Mouse (Mus musculus) layer of hippocampus, postnatal 36 days (tissue): Measurements from ENCODE around the gene Fbn1. TPM values are rescaled to one million over a fixed set of nuclear protein-coding genes. Genes with fewer than 3 reads are reported as not detected.

Source experiments
- DNase-seq, 2 experiments: peaks; one replicate each; pipeline ENCODE4 v3.0.0; 2022
- total RNA-seq, 2 experiments: library from RNA; stranded (reverse); gene quantifications; 2 replicates each; pipeline ENCODE4 v1.2.3; 2021

Fbn1 gene
- total RNA-seq: 10 to 100 TPM in 1 of 2 experiments, 1 to 10 TPM in 1; 7.6 to 10.4 TPM

DNA sequence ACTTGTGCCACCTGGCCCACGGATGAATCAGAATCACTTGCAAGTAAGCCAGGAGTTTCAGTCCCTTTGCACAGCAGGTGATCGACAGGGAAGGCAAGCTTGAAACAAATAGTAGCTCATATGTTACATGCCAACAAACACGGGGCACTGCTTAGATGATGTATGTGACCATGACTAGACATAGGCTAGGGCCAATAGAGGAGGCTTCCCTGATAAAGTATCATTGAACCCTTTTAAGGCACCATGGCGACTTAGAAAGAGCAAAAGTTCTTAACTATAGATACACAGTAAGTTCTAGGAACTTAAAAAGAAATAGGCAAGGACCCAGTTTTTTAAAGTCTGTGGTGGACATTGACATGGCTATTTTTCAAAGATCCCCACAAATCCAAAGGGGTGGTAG, at the start of gene Fbn1:
TSS of gene Fbn1 (minus strand) at position 101 of the 400 bp plus-strand sequence.
- no peak for DNase-seq

DNA sequence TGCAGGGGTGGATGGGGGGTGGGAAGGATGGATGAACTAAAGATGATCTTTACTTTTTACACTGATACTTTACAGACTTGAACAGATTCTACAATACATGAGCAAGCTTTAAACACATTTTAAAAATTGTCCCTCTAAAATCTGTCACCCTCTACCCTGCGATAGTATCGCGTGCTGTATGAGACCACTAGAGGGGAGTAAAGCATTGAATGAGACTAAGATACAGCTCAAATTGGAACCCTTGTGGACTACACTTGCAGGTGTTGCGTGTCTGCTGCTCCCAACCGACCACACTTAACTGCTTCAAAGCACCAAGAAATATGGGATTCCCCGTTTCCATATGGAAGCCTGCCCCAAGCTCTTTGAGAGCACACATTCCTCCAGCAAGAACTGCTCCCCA, 48.0 kb upstream of the Fbn1 start:
- DNase-seq: no peak

DNA sequence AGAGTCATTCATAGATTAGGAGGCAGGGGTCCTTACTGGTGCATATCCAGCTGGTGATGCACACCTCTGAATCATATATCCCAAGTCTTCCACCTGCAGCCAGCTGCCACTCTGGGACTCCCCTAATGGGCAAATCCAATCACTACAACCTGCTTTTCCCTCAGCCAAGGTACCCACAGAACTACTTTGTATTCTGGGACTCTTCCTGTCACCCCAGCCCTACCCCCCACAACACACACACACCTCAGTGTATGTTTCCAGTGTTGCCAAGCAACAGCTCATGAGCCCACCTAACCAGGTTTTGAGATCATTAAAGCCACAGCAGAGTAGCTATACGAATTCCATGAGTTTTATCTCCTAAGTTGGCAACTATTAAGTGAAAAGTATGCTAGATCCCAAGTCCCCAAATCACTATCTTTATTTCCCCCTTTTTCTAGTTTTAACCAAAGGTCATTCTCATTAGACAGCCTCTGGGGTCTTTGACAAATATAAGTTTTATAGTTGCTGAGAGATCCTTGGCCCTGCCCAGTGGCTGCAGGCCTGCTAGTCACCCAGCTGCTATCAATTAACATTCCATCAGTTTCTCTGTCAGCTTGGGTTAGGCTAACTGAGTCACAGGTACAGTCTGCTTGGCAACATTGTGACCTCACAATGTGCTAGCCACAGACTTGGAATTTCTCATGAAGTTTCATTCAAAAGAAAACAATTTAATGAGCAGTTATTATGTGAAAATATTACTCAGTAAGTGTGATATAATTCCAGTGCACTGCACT, 41.2 kb upstream of the Fbn1 start:
- DNase-seq: no peak

DNA sequence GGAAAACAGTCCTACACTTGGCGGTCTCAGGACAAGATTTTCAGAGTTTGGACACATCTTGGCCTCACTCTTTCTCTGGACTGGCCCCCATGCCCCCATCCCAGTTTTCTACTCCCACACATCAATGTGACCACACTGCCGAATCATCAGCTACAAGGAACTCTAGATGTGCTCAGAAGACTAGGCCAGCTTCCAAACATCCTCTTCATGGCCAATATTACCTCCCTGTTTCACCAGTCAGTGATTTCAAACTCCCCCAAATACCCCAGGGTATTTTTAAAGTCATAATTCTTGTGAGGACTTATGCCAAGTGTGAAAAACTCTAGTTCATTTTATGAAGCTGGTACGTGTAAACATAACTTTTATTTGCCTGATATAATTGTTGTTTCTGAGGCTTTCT, 37.2 kb upstream of the Fbn1 start:
- no peak for DNase-seq

DNA sequence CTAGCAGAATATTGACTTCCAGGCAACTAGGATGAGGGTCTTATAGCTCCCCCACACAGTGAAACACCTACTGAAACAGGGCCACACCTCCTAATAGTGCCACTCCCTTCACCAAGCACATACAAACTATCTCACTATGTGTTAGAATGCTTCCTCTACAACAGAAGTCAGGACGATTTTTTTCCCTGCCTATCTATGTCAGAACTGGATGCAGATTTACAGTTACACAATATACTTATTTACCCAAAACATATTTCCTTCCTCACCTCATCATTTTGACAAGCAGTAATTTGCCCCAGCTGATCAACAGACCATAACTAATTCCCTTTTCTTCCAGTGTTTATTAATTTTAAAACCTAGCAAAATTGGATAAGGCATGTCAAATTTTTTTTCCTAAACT, 35.9 kb upstream of the Fbn1 start:
- DNase-seq: no peak

DNA sequence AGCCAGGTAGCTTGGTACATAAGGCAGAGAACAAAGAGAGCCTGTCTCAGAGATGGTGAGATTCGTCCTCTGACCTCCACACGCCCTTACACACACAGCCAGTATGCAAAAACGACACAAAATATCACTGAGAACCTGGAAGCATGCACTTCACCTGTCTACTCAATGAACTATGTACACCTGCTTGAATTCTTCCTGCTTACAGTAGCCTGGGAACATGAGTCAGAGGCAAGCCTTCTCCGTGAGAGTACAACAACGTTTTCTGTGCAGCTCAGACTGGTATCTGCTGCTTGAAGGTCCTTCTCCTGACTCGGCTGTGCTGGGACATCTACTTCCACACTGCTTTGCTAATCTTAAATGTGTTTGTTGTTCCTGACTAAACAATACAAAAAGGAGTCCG, 33.7 kb upstream of the Fbn1 start:
- DNase-seq: no peak

DNA sequence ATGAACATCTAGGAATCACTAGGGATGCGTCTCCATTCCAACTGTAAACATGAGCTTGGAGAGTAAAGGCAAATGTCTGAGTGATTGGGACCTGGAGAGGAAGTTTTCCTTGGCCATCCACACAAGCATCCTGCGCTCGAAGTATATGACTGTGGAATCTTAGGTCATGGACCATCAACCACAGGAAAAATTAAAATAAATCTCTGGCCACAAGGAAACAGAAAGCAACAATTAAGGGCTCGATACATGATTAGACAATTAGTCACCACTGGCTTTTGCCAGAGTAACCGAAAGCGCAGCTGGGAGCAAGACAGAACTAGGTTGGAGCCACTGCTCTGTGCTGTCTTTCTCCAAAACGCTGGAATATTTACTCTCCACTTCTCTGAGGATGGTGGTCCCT, 32.8 kb upstream of the Fbn1 start:
- DNase-seq: no peak

DNA sequence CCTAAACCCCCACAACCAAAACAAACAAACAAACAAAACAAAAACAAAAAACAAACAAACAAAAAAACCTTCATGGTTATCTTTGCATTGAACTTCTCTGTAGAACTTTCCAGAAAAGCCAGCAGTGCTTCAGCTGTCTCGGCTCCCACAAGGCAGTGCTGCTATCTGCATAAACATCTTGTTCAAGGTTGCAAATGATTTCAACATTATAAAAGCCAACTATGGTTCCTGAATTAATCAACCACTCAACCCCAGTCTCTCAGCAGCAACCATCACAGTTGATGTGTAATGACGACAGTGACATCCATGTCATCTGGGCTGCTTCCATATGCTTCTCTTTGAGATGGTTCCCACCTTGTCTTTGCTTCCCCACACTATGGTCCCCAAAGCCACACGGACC, 31.8 kb upstream of the Fbn1 start:
- DNase-seq: no peak

DNA sequence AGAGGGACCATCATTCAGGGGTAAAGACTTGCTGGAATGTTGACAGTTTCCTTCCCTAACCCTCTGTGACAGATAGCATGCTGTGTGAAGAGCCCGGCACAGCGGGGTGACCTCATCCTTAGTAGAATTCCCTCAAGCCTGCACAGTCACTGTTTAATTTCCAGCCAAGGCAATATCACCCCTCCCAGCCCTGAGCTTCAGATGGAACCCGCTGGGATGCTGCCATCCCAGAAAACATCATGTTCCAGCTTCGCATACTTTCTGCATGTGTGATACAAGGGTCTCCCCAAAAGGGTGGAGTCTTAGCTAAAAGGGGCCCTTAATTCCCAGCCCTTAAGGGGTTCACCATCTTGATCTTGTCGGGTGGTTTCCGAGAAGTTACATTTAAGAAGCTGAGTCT, 22.9 kb upstream of the Fbn1 start:
- DNase-seq: no peak

DNA sequence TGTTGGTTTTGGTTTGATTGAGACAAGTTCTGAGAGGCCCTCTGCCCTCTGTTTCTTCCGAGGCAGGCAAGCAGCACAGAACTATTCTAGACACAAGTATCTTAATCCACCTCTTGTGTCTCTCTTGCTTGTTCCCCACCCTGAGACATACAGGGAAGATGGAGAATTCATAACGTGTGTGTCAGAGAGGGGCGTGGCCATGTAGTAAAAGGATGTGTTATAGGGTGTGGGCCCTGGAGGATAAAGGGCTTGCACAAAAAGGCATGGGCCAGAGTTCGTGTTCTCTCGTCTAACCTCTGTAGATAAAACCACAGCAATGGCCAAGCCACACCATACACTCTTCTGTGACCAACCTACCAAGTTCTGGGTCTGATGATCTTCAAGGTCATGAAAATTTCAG, 18.8 kb upstream of the Fbn1 start:
- DNase-seq: no peak

DNA sequence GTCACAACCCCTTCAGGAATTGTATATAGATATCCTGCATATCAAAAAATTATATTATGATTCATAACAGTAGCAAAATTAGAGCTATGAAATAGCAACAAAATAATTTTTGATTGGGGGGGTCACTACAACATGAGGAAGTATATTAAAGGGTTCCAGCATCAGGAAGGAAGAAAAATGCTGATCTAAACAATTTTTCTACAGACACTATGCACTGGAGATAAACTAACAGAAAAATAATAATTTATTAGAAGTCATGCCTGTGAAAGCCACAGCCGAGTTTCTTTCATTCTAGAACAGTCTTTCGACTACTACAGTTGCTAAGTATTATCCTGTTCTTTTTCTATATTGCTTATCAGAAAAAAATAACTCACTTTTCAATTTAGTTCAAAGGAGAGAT, 17.7 kb upstream of the Fbn1 start:
- no peak for DNase-seq

DNA sequence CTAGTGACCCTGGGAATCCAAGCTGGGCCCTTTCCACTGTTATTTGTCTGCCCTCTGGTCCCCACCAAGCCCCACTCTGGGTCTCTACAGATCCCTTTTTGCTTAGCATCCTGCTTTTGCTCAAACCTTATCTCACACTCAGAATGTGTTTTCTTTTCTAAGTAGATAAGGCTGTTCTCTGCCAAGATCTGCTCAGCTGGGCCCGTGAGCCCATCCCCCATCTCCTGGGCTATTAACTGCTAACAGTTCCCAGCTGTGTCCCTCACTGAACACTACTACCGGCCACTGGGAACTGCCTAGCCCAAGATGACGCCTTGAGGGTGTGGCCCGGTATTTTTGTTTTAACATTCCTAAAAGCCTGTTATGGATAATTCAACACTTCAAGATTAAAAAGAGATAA, 8.8 kb upstream of the Fbn1 start:
- DNase-seq: no peak

DNA sequence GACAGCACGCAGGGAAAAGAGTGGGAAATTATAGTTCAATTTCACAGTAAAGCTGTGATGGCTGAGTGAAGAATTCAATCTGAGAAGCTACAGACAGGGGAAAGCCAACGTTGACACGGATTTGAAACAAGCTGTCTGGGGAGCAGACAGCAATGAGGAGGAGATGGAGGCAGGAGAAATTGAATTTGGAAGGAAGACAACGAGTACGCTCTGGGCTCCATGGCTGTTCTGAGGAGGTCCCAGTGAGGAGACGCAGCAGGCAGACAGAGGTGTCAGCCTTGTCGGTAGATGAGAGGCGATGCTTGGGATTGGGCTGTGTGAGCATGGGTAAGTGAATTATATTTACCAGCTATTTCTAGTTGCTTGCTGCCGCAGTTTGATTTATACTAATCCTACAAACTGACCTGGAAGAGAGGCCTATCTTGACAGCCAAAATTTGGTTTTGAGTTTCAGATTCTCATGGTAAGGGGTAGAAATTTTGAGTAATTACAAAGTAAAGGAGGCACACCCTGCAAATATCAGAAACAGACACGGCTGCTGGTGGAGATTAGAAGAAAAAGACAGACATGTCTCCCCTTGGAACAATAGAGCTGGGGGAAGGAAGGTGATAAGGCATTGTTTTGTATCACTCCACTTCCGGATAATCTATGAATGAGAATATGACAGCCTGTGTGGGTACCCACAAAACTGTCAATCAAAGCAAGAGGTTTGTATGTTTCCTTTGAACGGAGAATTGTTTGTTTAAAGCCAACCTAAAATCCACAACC, 7.7 kb upstream of the Fbn1 start:
- no peak for DNase-seq

DNA sequence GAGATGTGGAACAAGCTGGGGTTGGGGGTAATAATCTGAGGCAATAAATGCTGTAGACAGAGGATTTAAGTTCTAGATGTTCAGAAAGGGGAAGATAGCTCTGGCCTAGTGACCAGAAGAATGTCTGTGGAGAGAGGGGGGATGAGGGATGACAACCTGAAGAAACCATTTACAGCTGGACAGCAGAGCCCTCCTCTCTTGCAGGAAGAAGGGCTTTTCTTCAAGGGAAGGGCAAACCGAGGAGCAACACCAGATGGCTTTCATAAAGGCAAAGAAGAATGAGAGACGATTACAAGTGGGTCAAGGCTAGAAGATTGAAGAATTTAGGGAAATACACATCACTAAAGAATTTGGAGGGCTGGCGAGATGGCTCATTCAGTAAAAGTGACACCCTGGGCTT, 6.6 kb upstream of the Fbn1 start:
- no peak for DNase-seq

DNA sequence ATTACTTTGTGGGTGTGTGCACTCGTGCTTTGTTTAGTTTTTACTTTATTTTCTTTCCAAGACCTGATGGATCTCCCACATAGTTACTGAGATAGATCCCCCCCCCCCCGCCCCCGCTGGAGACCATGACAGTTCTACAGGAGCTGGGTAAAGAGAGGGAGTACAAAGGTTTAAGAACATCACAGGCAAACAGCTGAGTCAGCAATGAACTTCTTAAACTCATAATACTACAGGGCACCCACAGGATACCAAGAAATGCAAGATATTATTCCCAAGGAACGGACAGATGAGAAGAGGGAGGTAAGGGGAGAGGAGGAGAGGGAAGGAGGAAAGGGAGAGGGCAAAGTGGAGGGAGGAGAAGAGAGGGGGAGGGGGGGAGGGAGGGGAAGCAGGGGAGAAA, 4.8 kb upstream of the Fbn1 start:
- DNase-seq: no peak

DNA sequence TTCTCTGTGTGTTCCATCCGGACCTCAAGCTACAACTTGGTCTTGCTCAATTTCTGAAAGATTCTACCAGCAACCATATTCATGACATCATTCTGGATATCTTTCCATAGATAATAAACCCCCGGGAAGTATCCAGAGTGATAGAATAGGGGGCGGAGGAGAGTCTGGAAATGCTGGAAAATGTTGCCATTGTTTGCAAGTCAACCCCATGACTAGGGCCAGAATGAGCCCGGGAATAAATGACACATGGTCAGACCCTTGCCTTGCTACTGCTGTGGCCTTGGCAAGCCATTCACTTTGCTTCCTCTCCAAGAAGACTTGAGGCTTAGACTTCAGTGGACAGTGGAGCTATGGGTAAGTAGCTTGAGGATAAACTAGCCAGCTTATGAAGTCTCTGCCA, 4.1 kb upstream of the Fbn1 start:
- no peak for DNase-seq

DNA sequence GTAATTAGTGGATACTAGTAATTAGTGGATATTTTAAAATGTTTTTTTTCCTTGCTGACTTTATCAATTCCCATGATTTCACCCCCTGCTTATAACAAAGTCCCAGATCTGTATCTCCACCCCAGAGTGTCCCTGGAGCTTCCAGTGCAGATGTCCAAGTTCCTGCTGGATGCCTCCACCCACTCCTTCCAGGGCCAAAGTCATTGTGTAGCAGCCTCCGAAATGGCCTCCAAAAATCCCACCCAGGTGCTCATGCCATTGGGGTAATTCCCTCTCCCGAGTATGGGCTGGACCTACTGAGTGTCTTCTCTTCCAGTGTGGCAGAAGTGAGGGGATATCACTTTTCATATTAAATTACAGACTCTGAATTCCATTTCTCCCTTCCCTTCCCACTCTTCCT, 3.0 kb upstream of the Fbn1 start:
- DNase-seq: no peak

DNA sequence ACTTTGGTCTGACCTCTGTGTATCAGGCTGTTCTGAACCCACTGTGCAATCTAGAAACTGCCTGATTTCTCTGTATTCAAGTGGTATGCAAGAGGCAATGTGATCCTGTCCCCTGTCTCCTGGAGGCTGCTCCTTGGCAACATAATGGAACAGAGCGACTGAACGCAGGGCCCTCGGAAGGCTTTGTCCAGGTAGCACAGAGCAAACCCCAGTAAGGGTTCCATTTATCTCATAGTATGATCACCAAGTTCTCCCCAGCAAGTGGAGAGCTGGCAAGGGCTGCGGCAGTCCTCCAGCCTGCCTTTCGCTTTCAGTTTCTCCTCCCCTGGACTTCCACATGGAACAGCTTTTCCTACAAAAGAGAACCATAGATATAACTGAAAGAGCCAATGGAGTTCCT, 588 bp upstream of the Fbn1 start:
- DNase-seq: no peak

DNA sequence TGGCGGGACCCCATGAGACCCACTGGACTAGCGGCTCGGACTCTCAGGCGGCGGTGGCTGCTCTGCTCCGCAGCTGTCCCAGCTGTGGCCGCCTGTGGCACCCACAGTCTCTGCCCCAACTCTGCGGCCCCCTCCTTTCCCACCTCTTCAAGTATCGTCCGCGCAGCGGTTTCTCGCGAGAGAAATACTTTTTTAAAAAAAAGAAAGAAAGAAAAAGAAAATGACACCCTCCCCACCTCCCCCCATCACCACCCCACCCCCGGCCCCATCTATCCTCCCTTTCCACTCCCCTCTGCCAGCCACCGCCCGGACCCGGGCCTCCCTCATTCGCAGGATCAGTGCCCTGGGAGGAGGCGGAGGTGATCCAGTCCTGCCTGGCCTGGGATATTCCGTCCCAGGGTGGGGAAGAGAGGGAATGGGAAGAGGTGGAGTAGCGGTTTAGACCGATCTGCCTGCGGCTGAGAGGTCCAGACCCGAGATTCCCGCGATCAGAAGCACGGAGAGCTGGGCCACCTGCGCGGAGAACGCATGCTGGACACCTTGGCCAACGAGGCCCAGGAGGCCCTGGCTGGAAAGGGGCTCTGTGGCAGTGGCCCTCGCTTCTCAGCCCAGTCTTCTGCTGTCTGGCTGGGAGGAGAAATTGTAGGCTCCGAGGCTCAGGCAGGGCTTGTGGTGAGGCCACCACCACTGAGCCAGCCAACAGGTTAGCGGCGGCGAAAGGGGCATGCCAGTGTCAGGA, 1.3 kb downstream of the Fbn1 start:
- DNase-seq: no peak

DNA sequence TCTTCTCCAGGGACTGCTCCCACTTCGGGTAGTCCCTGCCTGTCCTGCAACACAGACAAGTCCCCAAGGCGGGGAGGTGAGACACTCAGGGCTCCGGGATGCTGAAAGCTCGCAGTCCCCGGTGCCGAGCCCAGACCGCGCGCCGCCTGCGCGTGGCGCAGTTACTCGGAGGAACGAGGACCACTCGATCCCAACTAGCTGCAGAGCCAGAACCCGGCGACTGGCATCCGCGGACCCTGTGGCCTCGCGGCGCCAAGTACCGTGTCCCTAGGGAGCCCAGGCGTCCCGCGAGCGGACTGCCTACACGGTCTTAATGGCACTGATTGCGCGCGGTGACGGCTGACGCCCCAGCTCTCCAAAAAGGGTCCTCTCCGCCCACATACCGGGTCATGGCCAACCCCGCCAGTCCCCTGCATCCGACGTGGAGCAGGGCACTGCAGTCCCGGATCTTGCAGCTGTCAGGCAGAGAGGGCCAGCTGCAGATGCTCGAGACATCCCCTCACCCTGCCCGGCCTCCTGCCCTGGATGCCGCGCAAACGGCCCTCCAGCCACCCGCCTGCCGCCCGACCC, 2.0 kb downstream of the Fbn1 start:
- peak; percentile 58 to 67 for DNase-seq

DNA sequence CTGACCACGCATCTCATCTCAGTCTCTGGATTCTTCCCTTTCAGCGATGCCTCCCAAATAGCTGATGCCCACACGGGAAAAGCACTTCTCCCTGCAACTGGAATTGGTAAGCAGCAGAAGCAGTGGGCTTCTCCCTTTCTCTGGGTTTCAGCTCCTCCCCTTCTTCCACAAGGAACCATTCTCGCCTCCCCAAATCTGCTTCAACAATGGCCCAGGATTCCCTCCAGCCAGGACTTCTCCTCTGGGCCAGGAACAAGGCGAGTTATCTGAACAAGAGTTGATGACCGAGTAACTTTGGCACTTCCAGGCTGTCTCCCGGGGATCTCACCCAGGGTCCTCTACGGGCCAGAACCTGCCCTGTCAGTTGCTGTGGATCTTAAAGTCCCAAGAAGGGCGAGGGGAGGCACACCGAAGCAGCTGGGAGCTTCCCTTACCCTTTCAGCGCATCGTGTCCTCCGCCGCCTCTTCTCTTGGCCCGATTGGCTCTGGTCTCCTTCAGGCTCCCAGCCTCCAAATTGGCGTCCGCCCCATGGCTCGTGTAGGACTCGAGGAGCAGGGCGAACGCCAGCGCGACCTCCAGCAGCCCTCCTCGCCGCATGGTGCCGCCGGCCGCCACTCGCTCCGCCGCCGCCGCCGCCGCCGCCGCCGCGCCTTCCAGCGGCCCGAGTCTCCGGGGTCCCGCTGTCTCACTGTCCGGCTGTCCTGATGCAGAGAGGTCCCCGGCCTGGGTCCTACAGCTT, 2.6 kb downstream of the Fbn1 start, which contains the start of gene Gm9913:
TSS of gene Gm9913 (plus strand) at position 84 of the 740 bp plus-strand sequence.
- DNase-seq: peak; percentile 46

DNA sequence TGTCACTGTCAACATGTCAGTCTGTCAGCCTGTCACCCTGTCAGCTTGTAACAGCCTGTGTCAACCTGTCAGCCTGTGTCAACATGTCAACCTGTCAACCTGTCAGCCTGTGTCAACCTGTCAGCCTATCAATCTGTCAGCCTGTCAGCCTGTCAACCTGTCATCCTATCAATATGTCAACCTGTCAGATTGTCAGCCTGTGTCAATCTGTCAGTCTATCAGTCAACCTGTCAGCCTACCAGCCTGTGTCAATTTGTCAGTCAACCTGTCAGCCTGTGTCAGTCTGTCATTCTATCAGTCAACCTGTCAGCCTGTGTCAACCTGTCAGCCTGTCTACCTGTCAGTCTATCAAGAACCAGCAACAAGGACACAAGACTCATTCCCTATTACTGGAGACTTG, 6.3 kb downstream of the Fbn1 start:
- no peak for DNase-seq
